In genomic region chr15:21604510-21604909, GRCm38 (mm10) we compare ENCODE assay signal across 9 mouse cellular contexts.
A peak's percentile ranks its signal among the peaks of the same experiment; 100 is the strongest.
ATAC-seq lines count a peak whose summit lies in the region.
"Had no signal": no experiment of that assay in that cellular context is flagged by ENCODE, and none has a peak within 500 bp of the region (broad histone marks: within the 10 kb centered on the region; RNA-seq: fewer than 3 reads in every experiment).

No protein-coding gene starts in this region.

- no peaks in the 10 kb centered on the region for H3K4me1 ChIP-seq in forebrain, embryonic 12.5 days
- no peaks in the 10 kb centered on the region for H3K4me1 ChIP-seq in forebrain, embryonic 15.5 days
- no peaks in the 10 kb centered on the region for H3K4me1 ChIP-seq in midbrain, embryonic 12.5 days
- H3K4me1 ChIP-seq in midbrain, embryonic 16.5 days (ENCODE audit: control insufficient read depth, insufficient read depth, low read length), result no peaks in the 10 kb centered on the region

- peak; percentile 58; the same call in 1 of the 2 replicates for ATAC-seq in forebrain, embryonic 12.5 days (ENCODE audit: low FRiP score)
- no peak for ATAC-seq in forebrain, embryonic 15.5 days (replicated peaks)
- ATAC-seq in midbrain, embryonic 12.5 days (ENCODE audit: low FRiP score, low read depth), result peak; percentile 58
- ATAC-seq in midbrain, embryonic 16.5 days, result no peak
- ATAC-seq: activated CD4-positive, CD25-positive, alpha-beta regulatory T cell, adult 4 months; CD4-positive, CD25-positive, alpha-beta regulatory T cell, adult 4 months; Patski had no signal

- H3K27ac ChIP-seq in forebrain, embryonic 12.5 days, result no peak overlapping the region
- no peak overlapping the region for H3K27ac ChIP-seq in forebrain, embryonic 15.5 days (replicated peaks)
- no peak overlapping the region for H3K27ac ChIP-seq in midbrain, embryonic 12.5 days (replicated peaks)
- no peak overlapping the region for H3K27ac ChIP-seq in midbrain, embryonic 16.5 days (ENCODE audit: low read length)

- no peaks in the 10 kb centered on the region for H3K36me3 ChIP-seq in forebrain, embryonic 12.5 days (replicated peaks)
- H3K36me3 ChIP-seq in forebrain, embryonic 15.5 days, result no peaks in the 10 kb centered on the region
- no peaks in the 10 kb centered on the region for H3K36me3 ChIP-seq in midbrain, embryonic 12.5 days
- no peaks in the 10 kb centered on the region for H3K36me3 ChIP-seq in midbrain, embryonic 16.5 days (ENCODE audit: control insufficient read depth, insufficient read depth, low read length)
- H3K36me3 ChIP-seq: G1E had no signal

- WGBS in forebrain, embryonic 12.5 days, result 56% methylated on average over 4 of the region's 4 CpGs
- 52% methylated on average over 4 of the region's 4 CpGs for WGBS in forebrain, embryonic 15.5 days
- 50% methylated on average over 4 of the region's 4 CpGs for WGBS in midbrain, embryonic 12.5 days
- 44% methylated on average over 4 of the region's 4 CpGs for WGBS in midbrain, embryonic 16.5 days

- no peak overlapping the region for H3K9ac ChIP-seq in forebrain, embryonic 12.5 days
- no peak overlapping the region for H3K9ac ChIP-seq in forebrain, embryonic 15.5 days (replicated peaks)
- no peak overlapping the region for H3K9ac ChIP-seq in midbrain, embryonic 12.5 days (replicated peaks)
- H3K9ac ChIP-seq in midbrain, embryonic 16.5 days (ENCODE audit: low read depth, low read length), result no peak overlapping the region

- H3K4me3 ChIP-seq in forebrain, embryonic 12.5 days (replicated peaks), result no peak overlapping the region
- H3K4me3 ChIP-seq in forebrain, embryonic 15.5 days, result no peak overlapping the region
- no peak overlapping the region for H3K4me3 ChIP-seq in midbrain, embryonic 12.5 days
- H3K4me3 ChIP-seq in midbrain, embryonic 16.5 days (ENCODE audit: low read depth, low read length), result no peak overlapping the region

- H3K27me3 ChIP-seq in forebrain, embryonic 12.5 days, result no peaks in the 10 kb centered on the region
- no peaks in the 10 kb centered on the region for H3K27me3 ChIP-seq in forebrain, embryonic 15.5 days
- H3K27me3 ChIP-seq in midbrain, embryonic 12.5 days, result no peaks in the 10 kb centered on the region
- no peaks in the 10 kb centered on the region for H3K27me3 ChIP-seq in midbrain, embryonic 16.5 days (ENCODE audit: control insufficient read depth, insufficient read depth, low read depth, low read length)
- H3K27me3 ChIP-seq: CH12.LX had no signal

- H3K4me2 ChIP-seq in forebrain, embryonic 12.5 days, result no peak overlapping the region
- H3K4me2 ChIP-seq in forebrain, embryonic 15.5 days (replicated peaks), result no peak overlapping the region
- no peak overlapping the region for H3K4me2 ChIP-seq in midbrain, embryonic 12.5 days (replicated peaks)
- H3K4me2 ChIP-seq in midbrain, embryonic 16.5 days (ENCODE audit: low read length), result no peak overlapping the region

- no peaks in the 10 kb centered on the region for H3K9me3 ChIP-seq in forebrain, embryonic 12.5 days
- no peaks in the 10 kb centered on the region for H3K9me3 ChIP-seq in forebrain, embryonic 15.5 days
- no peaks in the 10 kb centered on the region for H3K9me3 ChIP-seq in midbrain, embryonic 12.5 days
- no peaks in the 10 kb centered on the region for H3K9me3 ChIP-seq in midbrain, embryonic 16.5 days (replicated peaks; ENCODE audit: control insufficient read depth, low read length, poor library complexity, severe bottlenecking)
- H3K9me3 ChIP-seq: G1E had no signal

Comparison
In these comparisons a context has a peak if more than half of its experiments do, and no peak if none do; other contexts are left out.
1. ATAC-seq: peak in forebrain, embryonic 12.5 days (single experiment) and midbrain, embryonic 12.5 days (single experiment); none in forebrain, embryonic 15.5 days (single experiment) and midbrain, embryonic 16.5 days (single experiment).